Mouse (Mus musculus) mature B cell (primary cell): Measurements from ENCODE around the gene Rcsd1.
"Not testable (repeated sequence)": the region's sequence is repeated elsewhere in the genome, so short reads cannot be mapped to it uniquely, and the experiment has no call there.

Experiments used
- in situ Hi-C: fragments of 300-500 bp; cut with MboI; formaldehyde crosslinking; loops from 2 replicates; pipeline ENCODE4 v1.14.3; 2019

Rcsd1 gene

GRCm38 (mm10) chr1:165689845-165690244, 19.7 kb downstream of the Rcsd1 start:
- in situ Hi-C loops, result no loop called here

- in situ Hi-C loops, result no loop called here
These were observed 21.7 kb downstream of the Rcsd1 start for GRCm38 (mm10) chr1:165687861-165688260.

- in situ Hi-C loops, result no loop called here
These were observed 22.6 kb downstream of the Rcsd1 start for GRCm38 (mm10) chr1:165686963-165687362.

DNA sequence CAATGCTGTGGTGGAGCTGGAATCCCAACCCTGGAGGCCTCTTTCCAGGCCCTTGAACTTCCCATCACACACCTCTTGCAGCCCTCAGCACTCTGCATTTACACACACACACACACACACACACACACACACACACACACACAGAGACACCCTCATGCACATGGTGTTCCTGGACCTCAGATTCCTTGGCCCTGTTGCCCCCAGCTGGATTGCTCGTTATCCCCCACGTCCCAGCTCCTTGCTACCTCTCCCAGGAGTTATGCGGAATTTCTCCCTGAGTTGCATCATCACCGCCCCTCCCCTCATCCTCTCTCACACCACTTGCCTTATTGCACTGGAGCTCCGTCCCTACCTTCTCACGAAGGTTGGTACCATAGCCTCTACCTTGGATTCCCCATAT, 23.2 kb downstream of the Rcsd1 start:
- in situ Hi-C loops, result no loop called here

GRCm38 (mm10) chr1:165684261-165685203, 25.0 kb downstream of the Rcsd1 start:
- in situ Hi-C loops, result no loop called here

DNA sequence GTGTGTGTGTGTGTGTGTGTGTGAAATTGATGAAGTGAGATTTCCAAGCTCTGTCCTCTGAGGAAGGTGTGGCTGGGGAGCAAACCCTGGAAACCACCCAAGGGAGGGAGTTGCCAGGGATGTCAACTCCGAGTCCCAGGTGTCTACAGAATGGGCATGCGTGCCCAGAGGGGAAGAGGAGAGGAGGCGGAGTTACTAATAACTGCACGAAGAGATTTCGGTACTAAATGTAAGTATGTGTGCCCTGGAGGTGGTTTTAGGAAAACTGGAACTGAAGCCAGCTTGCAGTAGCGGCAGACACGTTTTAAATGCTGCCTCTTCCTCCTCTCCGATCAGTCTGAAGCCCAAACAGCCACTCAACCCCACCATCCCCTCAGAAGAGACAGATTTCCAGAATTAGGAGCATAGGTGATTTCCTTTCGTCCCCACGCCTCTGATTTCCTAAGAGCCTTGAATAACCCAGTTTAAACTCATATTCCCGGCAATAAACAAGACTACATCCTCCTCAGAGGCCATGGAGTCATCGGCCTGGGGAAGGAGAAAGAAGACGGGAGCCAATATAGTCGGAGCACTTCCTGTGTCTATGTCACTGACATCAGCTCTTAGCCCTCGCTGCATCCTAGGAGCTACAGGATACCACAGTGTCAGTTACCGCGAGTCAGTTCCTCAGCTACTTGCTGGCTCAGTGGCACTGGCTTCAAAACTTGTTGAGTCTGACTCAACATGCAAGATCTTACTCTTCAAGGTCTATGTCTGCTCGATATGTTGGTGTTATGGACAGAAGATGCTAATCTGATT, 27.3 kb downstream of the Rcsd1 start:
- in situ Hi-C loops, result no loop called here

DNA sequence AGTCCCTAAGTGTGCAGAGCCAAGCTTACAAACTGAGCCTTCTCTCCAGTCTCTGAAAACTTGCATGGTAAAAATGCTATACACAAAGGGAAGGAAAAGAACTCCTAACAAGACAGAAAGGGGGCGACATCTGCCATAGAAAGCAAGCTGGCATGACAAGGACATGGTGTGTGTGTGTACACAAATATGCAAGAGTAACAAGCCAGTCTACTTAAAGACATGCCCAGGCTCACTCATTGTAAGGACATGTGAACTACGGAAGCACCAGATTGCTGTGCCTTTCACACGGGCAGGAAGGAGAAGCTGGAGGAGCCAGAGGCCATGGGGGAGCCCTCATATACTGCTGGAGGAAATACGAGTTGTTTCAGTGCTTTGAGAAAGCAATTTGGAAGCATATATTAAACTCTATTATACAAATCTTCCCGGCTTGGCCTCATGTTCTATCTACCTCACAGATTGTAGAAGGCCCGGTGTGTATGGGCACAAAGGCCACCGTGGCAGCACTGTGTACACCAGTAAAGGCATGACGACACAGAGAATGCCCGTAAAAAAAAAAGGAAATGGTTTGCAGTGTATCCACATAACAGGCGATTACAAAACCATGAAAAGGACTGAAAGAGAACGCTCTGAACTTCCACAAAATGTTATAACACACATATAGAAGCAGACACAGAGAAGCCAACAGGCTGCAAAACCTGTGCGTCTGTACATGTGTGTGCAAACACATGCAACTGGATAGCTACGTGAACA, 28.3 kb downstream of the Rcsd1 start:
- in situ Hi-C loops, result no loop called here

- in situ Hi-C loops, result not testable (repeated sequence)
These were observed 29.5 kb downstream of the Rcsd1 start for GRCm38 (mm10) chr1:165680086-165680485.

- in situ Hi-C loops, result no loop called here
These were observed 29.9 kb downstream of the Rcsd1 start for GRCm38 (mm10) chr1:165679618-165679997.

DNA sequence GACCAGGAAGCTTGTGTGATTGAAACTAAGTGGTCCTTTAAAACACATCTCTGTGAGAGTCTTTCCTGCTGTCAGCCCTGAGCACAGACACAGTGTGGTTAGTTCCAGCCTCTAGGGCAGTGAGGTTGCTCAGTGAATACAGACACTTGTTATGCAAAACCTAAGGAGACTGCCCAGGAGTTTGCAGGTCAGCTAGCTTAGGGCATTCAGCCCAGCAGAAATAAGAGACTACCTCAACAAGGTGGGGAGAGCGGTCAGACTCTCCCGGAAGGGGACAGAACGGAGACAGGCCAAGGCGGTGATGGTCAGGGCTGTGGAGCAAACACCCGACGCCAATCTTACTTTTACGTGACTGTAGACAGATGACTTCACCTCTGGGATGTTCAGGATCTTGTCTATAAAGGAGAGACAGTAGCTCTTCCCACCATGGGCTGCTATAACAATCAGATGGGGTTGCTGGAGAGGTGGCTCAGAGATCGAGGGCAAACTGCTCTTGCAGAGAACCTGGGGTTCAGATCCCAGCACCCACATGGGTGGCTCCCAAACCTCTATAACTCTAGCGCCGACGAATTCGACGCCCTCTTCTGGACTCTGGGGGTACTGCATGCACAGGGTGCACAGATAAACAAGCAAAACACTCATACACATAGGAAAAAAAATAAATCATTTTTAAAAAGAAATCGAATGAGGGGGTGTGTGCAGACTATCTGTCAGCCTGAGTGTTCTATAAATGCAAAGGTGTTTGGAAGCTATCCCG, 30.5 kb downstream of the Rcsd1 start:
- in situ Hi-C loops, result no loop called here

- in situ Hi-C loops, result no loop called here
These were observed 32.0 kb downstream of the Rcsd1 start for GRCm38 (mm10) chr1:165677558-165677957.

DNA sequence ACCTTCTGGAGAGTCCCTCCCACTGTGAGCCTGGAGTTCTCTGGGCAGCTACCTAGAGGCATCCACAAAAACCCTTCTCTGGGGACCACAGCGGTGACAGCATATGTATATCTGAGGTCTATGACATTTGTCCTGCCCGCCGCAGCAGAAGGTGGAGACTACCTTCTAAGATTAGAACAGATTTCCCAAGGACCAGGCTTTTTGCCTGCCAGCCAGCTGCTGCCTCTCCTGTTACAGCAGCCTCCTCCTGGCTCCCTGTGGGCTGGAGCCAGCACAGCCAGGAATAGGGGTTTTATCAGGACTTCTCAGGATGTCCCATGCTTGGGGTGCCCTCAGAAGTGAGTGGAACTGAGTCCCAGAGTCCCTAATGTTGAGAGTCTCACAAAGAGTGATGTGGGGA, 32.6 kb downstream of the Rcsd1 start:
- in situ Hi-C loops, result no loop called here

DNA sequence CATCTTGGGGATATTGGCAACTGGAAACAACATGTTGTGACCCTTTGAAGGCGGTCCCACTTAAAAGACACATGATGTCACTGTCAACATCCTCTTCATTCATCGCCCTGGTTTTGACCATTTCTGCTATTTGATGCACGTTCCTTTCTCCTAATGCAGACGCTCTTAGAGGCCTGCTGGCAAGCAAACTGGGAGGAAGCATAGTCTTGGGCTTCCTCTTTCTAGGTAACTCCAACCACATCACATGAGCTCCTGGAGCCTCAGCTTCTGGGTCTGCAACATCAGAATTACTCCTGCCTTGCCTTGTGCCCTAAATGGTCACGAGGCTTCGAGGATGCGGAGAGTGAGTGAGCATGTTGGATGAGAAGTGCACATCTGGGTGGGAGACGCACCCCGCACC, 34.4 kb downstream of the Rcsd1 start:
- in situ Hi-C loops, result no loop called here

GRCm38 (mm10) chr1:165672355-165672754, 37.2 kb downstream of the Rcsd1 start:
- in situ Hi-C loops, result no loop called here

GRCm38 (mm10) chr1:165670056-165670455, 39.5 kb downstream of the Rcsd1 start:
- in situ Hi-C loops, result no loop called here

GRCm38 (mm10) chr1:165668904-165669303, 40.7 kb downstream of the Rcsd1 start:
- in situ Hi-C loops, result loop anchor here (5.0 kb wide), 1 partner anchor 68 kb away; no protein-coding TSS in a partner anchor

DNA sequence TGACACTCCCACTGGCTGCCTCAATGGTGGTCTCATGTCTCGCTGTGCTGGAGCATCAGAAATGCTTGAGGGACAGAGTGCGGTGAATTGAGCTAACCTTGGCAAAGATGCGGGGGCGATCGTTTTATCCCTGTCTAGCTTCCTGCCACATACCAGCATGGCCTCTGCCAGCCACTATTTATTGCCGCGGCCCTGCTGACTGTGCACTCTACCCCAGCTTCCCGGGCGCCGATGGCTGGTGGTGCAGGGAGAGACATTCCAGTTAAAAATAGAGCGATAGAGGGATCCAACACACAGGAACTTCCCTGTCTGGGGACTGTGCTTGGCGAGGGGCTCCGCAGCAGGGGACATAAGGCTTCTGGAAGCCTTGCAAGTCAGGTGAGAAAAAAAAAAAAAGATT, 42.2 kb downstream of the Rcsd1 start:
- in situ Hi-C loops, result loop anchor here (5.0 kb wide), 1 partner anchor 70 kb away; no protein-coding TSS in a partner anchor

DNA sequence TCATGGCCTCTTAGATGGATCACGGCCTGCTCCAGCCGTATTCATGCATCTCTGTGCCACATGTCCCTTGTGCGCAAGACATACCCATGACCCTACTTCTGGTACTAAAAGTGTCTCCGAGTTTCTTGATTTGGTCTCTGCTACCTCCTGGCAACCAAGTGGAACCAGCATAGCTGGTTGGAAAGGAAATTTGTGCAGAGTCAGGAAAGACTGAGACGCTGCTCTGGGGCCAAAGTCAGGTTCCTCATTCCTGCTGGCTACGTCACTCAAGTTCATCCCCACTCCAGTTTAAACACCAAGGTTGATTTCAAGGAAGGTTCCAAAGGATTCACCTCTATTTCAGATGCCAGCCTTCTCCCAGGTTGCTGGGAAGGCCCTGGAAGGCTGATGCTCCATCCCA, 42.6 kb downstream of the Rcsd1 start:
- in situ Hi-C loops, result loop anchor here (5.0 kb wide), 1 partner anchor 70 kb away; no protein-coding TSS in a partner anchor

- in situ Hi-C loops, result loop anchor here (5.0 kb wide), 1 partner anchor 72 kb away; no protein-coding TSS in a partner anchor
These were observed 43.8 kb downstream of the Rcsd1 start for GRCm38 (mm10) chr1:165665758-165666157.

GRCm38 (mm10) chr1:165663277-165663676, 46.3 kb downstream of the Rcsd1 start:
- in situ Hi-C loops, result no loop called here
